Mouse (Mus musculus) kidney, embryonic 14.5 days (tissue): ENCODE data around the gene Sipa1l1. TPM values are rescaled to one million over a fixed set of nuclear protein-coding genes. Genes with fewer than 3 reads are reported as not detected.
A peak's percentile ranks its signal among the peaks of the same experiment; 100 is the strongest.

Source experiments
- ATAC-seq: fragments of 200-750 bp; cut with Nextera tagmentation; 2 replicates; pipeline ENCODE4 v1.8.0; 2017; ENCODE audit warnings: moderate number of reproducible peaks, mild to moderate bottlenecking, moderate TSS enrichment, moderate library complexity; ENCODE audit not compliant: low FRiP score, low TSS enrichment
- H3K27ac ChIP-seq: fragments of 300-500 bp; sonication (generic); 2 replicates; pipeline ENCODE4 v1.5.1; 2014; ENCODE audit warnings: low read depth, mild to moderate bottlenecking, low read length, moderate library complexity, mixed read lengths
- H3K27me3 ChIP-seq: fragments of 300-500 bp; sonication (generic); 2 replicates; pipeline ENCODE4 v1.6.1; 2014; ENCODE audit warnings: mild to moderate bottlenecking, low read length; ENCODE audit not compliant: control insufficient read depth, insufficient read depth
- H3K36me3 ChIP-seq: fragments of 300-500 bp; sonication (generic); 2 replicates; pipeline ENCODE4 v1.6.1; 2014; ENCODE audit warnings: low read length, mixed read lengths; ENCODE audit not compliant: control insufficient read depth, insufficient read depth
- H3K4me1 ChIP-seq: fragments of 300-500 bp; sonication (generic); 2 replicates; pipeline ENCODE4 v1.6.1; 2014; ENCODE audit warnings: low read length, mixed read lengths; ENCODE audit not compliant: control insufficient read depth, insufficient read depth
- H3K4me2 ChIP-seq: fragments of 300-500 bp; sonication (generic); replicated peaks from 2 replicates; pipeline ENCODE4 v1.6.1; 2014; ENCODE audit warnings: low read depth, mild to moderate bottlenecking, low read length
- H3K4me3 ChIP-seq: fragments of 300-500 bp; sonication (generic); 2 replicates; pipeline ENCODE4 v1.5.1; 2014; ENCODE audit warnings: mild to moderate bottlenecking, low read length
- H3K9ac ChIP-seq: fragments of 300-500 bp; sonication (generic); 2 replicates; pipeline ENCODE4 v1.6.1; 2014; ENCODE audit warnings: low read depth, mild to moderate bottlenecking, low read length, moderate library complexity
- H3K9me3 ChIP-seq: fragments of 300-500 bp; sonication (generic); 2 replicates; pipeline ENCODE4 v1.6.1; 2016; ENCODE audit warnings: low read length; ENCODE audit not compliant: control insufficient read depth
- WGBS: fragments of 180-500 bp; shearing (Covaris S2); extraction: QIAGEN DNeasy Blood & Tissue Kit; methylation state at CpG from one replicate; pipeline ENCODE4 v1.1.7; 2014; 5-methylcytosine and 5-hydroxymethylcytosine counted together
- polyA plus RNA-seq: library from polyadenylated mRNA; unstranded; fragments of >200 nt; fragmentation: Nextera tagmentation; extraction: Ambion mirVana; gene quantifications from 2 replicates; pipeline ENCODE4 v1.2.1, GENCODE M21; 2014

Gene Sipa1l1
- polyA plus RNA-seq, 1 experiment from 2014 or later: 43.8 TPM

- Histone ChIP-seq H3K4me3 (no peak overlapping the region), H3K4me1 (peaks cover 13% of the 10 kb centered on the region), H3K9ac (no peak overlapping the region), H3K4me2 (no peak overlapping the region), H3K9me3 (no peaks in the 10 kb centered on the region), H3K36me3 (no peaks in the 10 kb centered on the region), H3K27ac (no peak overlapping the region), H3K27me3 (no peaks in the 10 kb centered on the region)
- ATAC-seq: no peak
- WGBS: 68% methylated on average over 4 of the region's 4 CpGs
These were observed 165.4 kb downstream of the Sipa1l1 start for GRCm38 (mm10) chr12:82334550-82334949.

- Histone ChIP-seq H3K27ac (peak overlapping the region; percentile 3; the same call in 1 of the 2 replicates), H3K36me3 (no peaks in the 10 kb centered on the region), H3K4me3 (no peak overlapping the region), H3K4me1 (peaks cover 17% of the 10 kb centered on the region), H3K9ac (no peak overlapping the region), H3K4me2 (no peak overlapping the region), H3K9me3 (no peaks in the 10 kb centered on the region), H3K27me3 (no peaks in the 10 kb centered on the region)
- ATAC-seq: no peak
- 30% methylated on average over 1 of the region's 1 CpGs for WGBS
These were observed 166.0 kb downstream of the Sipa1l1 start for GRCm38 (mm10) chr12:82335095-82335494.

- ATAC-seq: no peak
- no peak overlapping the region for H3K4me2 ChIP-seq
- WGBS: 79% methylated on average over 4 of the region's 4 CpGs
These were observed 169.4 kb downstream of the Sipa1l1 start for GRCm38 (mm10) chr12:82338550-82338949.

GRCm38 (mm10) chr12:82339221-82339861 is 170.2 kb downstream of the Sipa1l1 start:
- Histone ChIP-seq H3K27me3 (no peaks in the 10 kb centered on the region), H3K9ac (no peak overlapping the region; the same call in 1 of the 2 replicates), H3K9me3 (no peaks in the 10 kb centered on the region), H3K27ac (0 out of 2 replicates have a peak overlapping the region, but pooled peaks have one; percentile 33), H3K4me1 (peaks cover 11% of the 10 kb centered on the region), H3K36me3 (no peaks in the 10 kb centered on the region; the same call in 1 of the 2 replicates), H3K4me3 (peak overlapping the region; percentile 16), H3K4me2 (peak overlapping the region; percentile 28)
- 0 out of 2 replicates have a peak, but pooled peaks have one; percentile 52 for ATAC-seq
- 17% methylated on average over 18 of the region's 18 CpGs for WGBS

More at GRCm38 (mm10) chr12:82338550-82338949, 169.4 kb downstream of the Sipa1l1 start:
- no peak overlapping the region for H3K27ac ChIP-seq
- peaks cover 17% of the 10 kb centered on the region for H3K4me1 ChIP-seq
- H3K4me3 ChIP-seq: no peak overlapping the region
- H3K9me3 ChIP-seq: no peaks in the 10 kb centered on the region
- H3K27me3 ChIP-seq: no peaks in the 10 kb centered on the region
- no peaks in the 10 kb centered on the region; the same call in 1 of the 2 replicates for H3K36me3 ChIP-seq
- H3K9ac ChIP-seq: no peak overlapping the region

GRCm38 (mm10) chr12:82340196-82340918 is 171.2 kb downstream of the Sipa1l1 start:
- Histone ChIP-seq H3K9ac (no peak overlapping the region), H3K4me1 (peaks cover 11% of the 10 kb centered on the region), H3K27ac (no peak overlapping the region), H3K4me3 (no peak overlapping the region), H3K4me2 (no peak overlapping the region), H3K36me3 (no peaks in the 10 kb centered on the region; the same call in 1 of the 2 replicates), H3K9me3 (no peaks in the 10 kb centered on the region), H3K27me3 (no peaks in the 10 kb centered on the region)
- ATAC-seq: no peak
- 82% methylated on average over 6 of the region's 6 CpGs for WGBS

GRCm38 (mm10) chr12:82341181-82341580 is 172.1 kb downstream of the Sipa1l1 start:
- ATAC-seq: no peak
- Histone ChIP-seq H3K4me3 (no peak overlapping the region), H3K27me3 (no peaks in the 10 kb centered on the region), H3K27ac (no peak overlapping the region), H3K4me2 (no peak overlapping the region), H3K36me3 (no peaks in the 10 kb centered on the region; the same call in 1 of the 2 replicates), H3K4me1 (peaks cover 11% of the 10 kb centered on the region), H3K9ac (no peak overlapping the region), H3K9me3 (no peaks in the 10 kb centered on the region)
- WGBS: 93% methylated on average over 8 of the region's 8 CpGs

GRCm38 (mm10) chr12:82341696-82342095 is 172.6 kb downstream of the Sipa1l1 start:
- ATAC-seq: no peak
- H3K9me3 ChIP-seq: no peaks in the 10 kb centered on the region
- H3K4me2 ChIP-seq: no peak overlapping the region
- H3K4me3 ChIP-seq: no peak overlapping the region
- no peaks in the 10 kb centered on the region for H3K27me3 ChIP-seq
- H3K4me1 ChIP-seq: peaks cover 11% of the 10 kb centered on the region
- H3K27ac ChIP-seq: no peak overlapping the region
- no peak overlapping the region for H3K9ac ChIP-seq
- H3K36me3 ChIP-seq: no peaks in the 10 kb centered on the region; the same call in 1 of the 2 replicates
- whole genome bisulfite sequencing: 94% methylated on average over 9 of the region's 9 CpGs

GRCm38 (mm10) chr12:82350082-82350481 is 181.0 kb downstream of the Sipa1l1 start:
- Histone ChIP-seq H3K27ac (no peak overlapping the region), H3K9me3 (no peaks in the 10 kb centered on the region), H3K36me3 (no peaks in the 10 kb centered on the region), H3K4me2 (no peak overlapping the region), H3K9ac (no peak overlapping the region), H3K4me3 (no peak overlapping the region), H3K27me3 (no peaks in the 10 kb centered on the region), H3K4me1 (peaks cover 5% of the 10 kb centered on the region; the same call in 1 of the 2 replicates)
- WGBS: 96% methylated on average over 11 of the region's 11 CpGs
- ATAC-seq: no peak

- ATAC-seq: no peak
- H3K9ac ChIP-seq: no peak overlapping the region
- no peak overlapping the region for H3K4me3 ChIP-seq
- no peaks in the 10 kb centered on the region for H3K9me3 ChIP-seq
- no peaks in the 10 kb centered on the region for H3K36me3 ChIP-seq
- WGBS: 50% methylated on average over 6 of the region's 6 CpGs
- H3K4me1 ChIP-seq: peaks cover 5% of the 10 kb centered on the region; the same call in 1 of the 2 replicates
- H3K4me2 ChIP-seq: no peak overlapping the region
- H3K27me3 ChIP-seq: no peaks in the 10 kb centered on the region
- H3K27ac ChIP-seq: no peak overlapping the region
These were observed 181.8 kb downstream of the Sipa1l1 start for GRCm38 (mm10) chr12:82350891-82351290.
